Mouse (Mus musculus): ENCODE data around the gene Klhdc4. TPM values are rescaled to one million over a fixed set of nuclear protein-coding genes. Genes with fewer than 3 reads are reported as not detected.
A peak's percentile ranks its signal among the peaks of the same experiment; 100 is the strongest.

The Klhdc4 gene
- polyA plus RNA-seq, 1 experiment from 2014 or later: 27.7 TPM

- Histone ChIP-seq H3K4me1 (replicated peaks) (peaks cover 18% of the 10 kb centered on the region), H3K4me2 (no peak overlapping the region), H3K9me3 (replicated peaks) (no peaks in the 10 kb centered on the region), H3K36me3 (no peaks in the 10 kb centered on the region), H3K27ac (ENCODE audit: poor library complexity, severe bottlenecking) (no peak overlapping the region), H3K4me3 (no peak overlapping the region), H3K9ac (no peak overlapping the region), H3K27me3 (replicated peaks) (no peaks in the 10 kb centered on the region)
- WGBS: 73% methylated on average over 2 of the region's 2 CpGs
- no peak for ATAC-seq (ENCODE audit: insufficient number of reproducible peaks, low FRiP score)
Measured at GRCm38 (mm10) chr8:121832061-121832460, 2.7 kb upstream of the Klhdc4 start.

GRCm38 (mm10) chr8:121829777-121830362 lies 501 bp upstream of the Klhdc4 start:
- Histone ChIP-seq H3K36me3 (no peaks in the 10 kb centered on the region), H3K9ac (peak overlapping the region; percentile 85), H3K4me2 (peak overlapping the region; percentile 82), H3K9me3 (replicated peaks) (no peaks in the 10 kb centered on the region), H3K4me3 (peak overlapping the region; percentile 86), H3K4me1 (replicated peaks) (peaks cover 18% of the 10 kb centered on the region), H3K27me3 (replicated peaks) (no peaks in the 10 kb centered on the region), H3K27ac (ENCODE audit: poor library complexity, severe bottlenecking) (no peak overlapping the region; the same call in 1 of the 2 replicates)
- peak; percentile 39; the same call in 1 of the 2 replicates for ATAC-seq (ENCODE audit: insufficient number of reproducible peaks, low FRiP score)
- WGBS: 20% methylated on average over 18 of the region's 18 CpGs

GRCm38 (mm10) chr8:121828376-121829023 lies 869 bp downstream of the Klhdc4 start:
- H3K4me1 ChIP-seq (replicated peaks): peaks cover 18% of the 10 kb centered on the region
- H3K27ac ChIP-seq (ENCODE audit: poor library complexity, severe bottlenecking): no peak overlapping the region
- H3K9me3 ChIP-seq (replicated peaks): no peaks in the 10 kb centered on the region
- WGBS: 27% methylated on average over 10 of the region's 10 CpGs
- H3K4me2 ChIP-seq: peak overlapping the region; percentile 82
- H3K4me3 ChIP-seq: peak overlapping the region; percentile 86
- H3K27me3 ChIP-seq (replicated peaks): no peaks in the 10 kb centered on the region
- no peaks in the 10 kb centered on the region for H3K36me3 ChIP-seq
- peak overlapping the region; percentile 85 for H3K9ac ChIP-seq
- no peak for ATAC-seq (ENCODE audit: insufficient number of reproducible peaks, low FRiP score)

GRCm38 (mm10) chr8:121827726-121828125 lies 1.6 kb downstream of the Klhdc4 start:
- WGBS: 93% methylated on average over 5 of the region's 5 CpGs
- Histone ChIP-seq H3K4me2 (peak overlapping the region; percentile 82; the same call in 1 of the 2 replicates), H3K4me3 (no peak overlapping the region)

GRCm38 (mm10) chr8:121821770-121822169 lies 7.6 kb downstream of the Klhdc4 start:
- Histone ChIP-seq H3K9me3 (replicated peaks) (no peaks in the 10 kb centered on the region), H3K27ac (ENCODE audit: poor library complexity, severe bottlenecking) (no peak overlapping the region)
- 83% methylated on average over 9 of the region's 9 CpGs for WGBS

More at GRCm38 (mm10) chr8:121827726-121828125, 1.6 kb downstream of the Klhdc4 start:
- Histone ChIP-seq H3K27me3 (replicated peaks) (no peaks in the 10 kb centered on the region), H3K36me3 (no peaks in the 10 kb centered on the region), H3K9me3 (replicated peaks) (no peaks in the 10 kb centered on the region), H3K4me1 (replicated peaks) (peaks cover 18% of the 10 kb centered on the region), H3K27ac (ENCODE audit: poor library complexity, severe bottlenecking) (no peak overlapping the region), H3K9ac (no peak overlapping the region)
- ATAC-seq (ENCODE audit: insufficient number of reproducible peaks, low FRiP score): no peak

GRCm38 (mm10) chr8:121821320-121821719 lies 8.0 kb downstream of the Klhdc4 start:
- Histone ChIP-seq H3K9ac (no peak overlapping the region), H3K4me2 (no peak overlapping the region), H3K27me3 (replicated peaks) (no peaks in the 10 kb centered on the region), H3K4me3 (no peak overlapping the region), H3K9me3 (replicated peaks) (no peaks in the 10 kb centered on the region), H3K27ac (ENCODE audit: poor library complexity, severe bottlenecking) (no peak overlapping the region), H3K36me3 (peaks cover 31% of the 10 kb centered on the region), H3K4me1 (replicated peaks) (no peaks in the 10 kb centered on the region)
- ATAC-seq (ENCODE audit: insufficient number of reproducible peaks, low FRiP score): no peak
- 89% methylated on average over 11 of the region's 11 CpGs for WGBS

More at GRCm38 (mm10) chr8:121821770-121822169, 7.6 kb downstream of the Klhdc4 start:
- Histone ChIP-seq H3K9ac (no peak overlapping the region), H3K36me3 (peaks cover 29% of the 10 kb centered on the region), H3K27me3 (replicated peaks) (no peaks in the 10 kb centered on the region), H3K4me2 (no peak overlapping the region), H3K4me1 (replicated peaks) (no peaks in the 10 kb centered on the region), H3K4me3 (no peak overlapping the region)
- no peak for ATAC-seq (ENCODE audit: insufficient number of reproducible peaks, low FRiP score)

GRCm38 (mm10) chr8:121820840-121821239 lies 8.5 kb downstream of the Klhdc4 start:
- no peak overlapping the region for H3K9ac ChIP-seq
- WGBS: 86% methylated on average over 6 of the region's 6 CpGs

GRCm38 (mm10) chr8:121818226-121818625 lies 11.1 kb downstream of the Klhdc4 start:
- no peaks in the 10 kb centered on the region for H3K4me1 ChIP-seq (replicated peaks)
- WGBS: 81% methylated on average over 7 of the region's 7 CpGs
- no peak overlapping the region for H3K4me2 ChIP-seq
- no peak for ATAC-seq (ENCODE audit: insufficient number of reproducible peaks, low FRiP score)
- H3K27me3 ChIP-seq (replicated peaks): no peaks in the 10 kb centered on the region
- peaks cover 50% of the 10 kb centered on the region for H3K36me3 ChIP-seq
- no peaks in the 10 kb centered on the region for H3K9me3 ChIP-seq (replicated peaks)
- no peak overlapping the region for H3K4me3 ChIP-seq
- no peak overlapping the region for H3K27ac ChIP-seq (ENCODE audit: poor library complexity, severe bottlenecking)
- no peak overlapping the region for H3K9ac ChIP-seq

More at GRCm38 (mm10) chr8:121820840-121821239, 8.5 kb downstream of the Klhdc4 start:
- Histone ChIP-seq H3K4me2 (no peak overlapping the region), H3K27me3 (replicated peaks) (no peaks in the 10 kb centered on the region), H3K27ac (ENCODE audit: poor library complexity, severe bottlenecking) (no peak overlapping the region), H3K4me1 (replicated peaks) (no peaks in the 10 kb centered on the region), H3K9me3 (replicated peaks) (no peaks in the 10 kb centered on the region), H3K4me3 (no peak overlapping the region), H3K36me3 (peaks cover 33% of the 10 kb centered on the region)
- ATAC-seq (ENCODE audit: insufficient number of reproducible peaks, low FRiP score): no peak

GRCm38 (mm10) chr8:121811931-121812570 lies 17.3 kb downstream of the Klhdc4 start:
- Histone ChIP-seq H3K9ac (no peak overlapping the region), H3K9me3 (replicated peaks) (no peaks in the 10 kb centered on the region), H3K4me1 (replicated peaks) (peaks cover 19% of the 10 kb centered on the region; the same call in 1 of the 2 replicates), H3K36me3 (peaks cover 44% of the 10 kb centered on the region), H3K4me2 (no peak overlapping the region), H3K27ac (ENCODE audit: poor library complexity, severe bottlenecking) (no peak overlapping the region), H3K27me3 (replicated peaks) (no peaks in the 10 kb centered on the region), H3K4me3 (no peak overlapping the region)
- no peak for ATAC-seq (ENCODE audit: insufficient number of reproducible peaks, low FRiP score)
- WGBS: 91% methylated on average over 12 of the region's 12 CpGs

- Histone ChIP-seq H3K36me3 (peaks cover 48% of the 10 kb centered on the region), H3K4me2 (no peak overlapping the region), H3K4me3 (no peak overlapping the region), H3K27me3 (replicated peaks) (no peaks in the 10 kb centered on the region), H3K9me3 (replicated peaks) (no peaks in the 10 kb centered on the region), H3K27ac (ENCODE audit: poor library complexity, severe bottlenecking) (no peak overlapping the region), H3K9ac (no peak overlapping the region), H3K4me1 (replicated peaks) (peaks cover 19% of the 10 kb centered on the region; the same call in 1 of the 2 replicates)
- 83% methylated on average over 3 of the region's 3 CpGs for WGBS
- no peak for ATAC-seq (ENCODE audit: insufficient number of reproducible peaks, low FRiP score)
Measured at GRCm38 (mm10) chr8:121811502-121811901, 17.9 kb downstream of the Klhdc4 start.

GRCm38 (mm10) chr8:121809524-121810155 lies 19.7 kb downstream of the Klhdc4 start:
- H3K27ac ChIP-seq (ENCODE audit: poor library complexity, severe bottlenecking): no peak overlapping the region
- no peaks in the 10 kb centered on the region for H3K27me3 ChIP-seq (replicated peaks)
- H3K4me3 ChIP-seq: no peak overlapping the region
- WGBS: 78% methylated on average over 11 of the region's 11 CpGs
- no peak overlapping the region for H3K9ac ChIP-seq
- H3K9me3 ChIP-seq (replicated peaks): no peaks in the 10 kb centered on the region
- no peak overlapping the region for H3K4me2 ChIP-seq
- no peak for ATAC-seq (ENCODE audit: insufficient number of reproducible peaks, low FRiP score)
- H3K4me1 ChIP-seq (replicated peaks): peaks cover 19% of the 10 kb centered on the region; the same call in 1 of the 2 replicates
- H3K36me3 ChIP-seq: peaks cover 58% of the 10 kb centered on the region
